Mouse (Mus musculus): Measurements from ENCODE around the gene Fstl3.

Fstl3 gene

DNA sequence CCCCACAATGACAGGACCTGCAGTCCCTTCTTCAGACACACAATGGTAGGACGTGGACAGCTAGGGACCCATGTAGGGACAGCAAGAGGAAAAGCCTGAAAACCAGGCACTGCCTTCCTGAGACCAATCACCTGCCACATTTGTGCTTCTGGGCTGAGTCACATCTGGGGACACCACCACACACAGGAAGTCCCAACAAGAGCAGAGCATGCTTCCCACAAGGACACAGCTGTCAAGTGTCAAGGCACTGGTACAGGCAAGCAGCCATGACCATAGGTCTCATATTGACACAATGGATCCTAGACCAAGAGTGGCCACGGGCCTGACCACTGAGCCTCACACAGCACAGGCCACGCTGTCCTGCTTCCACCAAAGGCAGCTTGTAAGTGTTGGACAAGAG is 14.2 kb upstream of the Fstl3 start:
- no peak for DNase-seq (ENCODE audit: low spot score in 2 of 2)

DNA sequence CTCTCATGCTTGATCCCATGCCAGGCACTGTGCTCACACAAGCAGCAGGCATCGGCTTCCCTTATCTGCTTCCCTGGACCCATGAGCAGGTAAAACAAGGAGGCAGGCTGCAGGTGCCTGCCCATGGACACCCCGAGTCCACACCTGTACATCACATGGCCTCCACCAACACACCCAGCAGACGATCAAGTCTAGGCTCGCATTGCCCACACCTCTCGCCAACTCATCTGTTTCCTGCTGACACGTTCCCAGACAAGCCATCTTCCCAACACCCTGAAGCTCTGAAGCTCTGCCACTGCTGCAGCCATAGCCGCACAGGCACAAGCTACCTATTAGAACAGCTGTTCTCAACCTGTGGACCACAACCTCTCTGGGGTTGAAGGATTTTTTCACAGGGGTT is 12.8 kb upstream of the Fstl3 start:
- no peak for DNase-seq (ENCODE audit: low spot score in 2 of 2)

DNA sequence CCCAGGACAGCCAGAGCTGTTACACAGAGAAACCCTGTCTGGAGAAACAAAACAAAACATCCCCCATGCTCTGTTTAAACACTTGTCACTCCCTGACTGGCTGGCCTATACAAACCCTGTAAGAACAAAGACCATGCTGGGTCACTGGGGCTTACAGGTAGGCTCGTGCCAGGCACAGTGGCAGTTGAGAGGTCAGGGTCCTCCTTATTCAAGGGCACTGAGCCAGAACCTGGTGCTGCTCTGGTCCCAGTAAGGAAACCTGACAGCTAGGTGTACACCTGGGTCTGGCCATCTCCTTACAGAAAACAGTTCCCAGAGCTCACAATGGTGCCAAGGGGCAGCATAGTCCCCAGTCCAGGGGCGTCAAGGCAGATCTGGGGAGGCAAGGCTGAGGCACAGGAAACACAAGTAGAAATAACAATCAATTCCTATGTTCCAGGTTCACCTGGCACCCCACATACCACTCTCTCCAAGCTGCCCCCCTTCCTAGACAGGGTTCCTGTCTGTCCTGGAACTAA is 11.8 kb upstream of the Fstl3 start:
- no peak for DNase-seq (ENCODE audit: low spot score in 2 of 2)

DNA sequence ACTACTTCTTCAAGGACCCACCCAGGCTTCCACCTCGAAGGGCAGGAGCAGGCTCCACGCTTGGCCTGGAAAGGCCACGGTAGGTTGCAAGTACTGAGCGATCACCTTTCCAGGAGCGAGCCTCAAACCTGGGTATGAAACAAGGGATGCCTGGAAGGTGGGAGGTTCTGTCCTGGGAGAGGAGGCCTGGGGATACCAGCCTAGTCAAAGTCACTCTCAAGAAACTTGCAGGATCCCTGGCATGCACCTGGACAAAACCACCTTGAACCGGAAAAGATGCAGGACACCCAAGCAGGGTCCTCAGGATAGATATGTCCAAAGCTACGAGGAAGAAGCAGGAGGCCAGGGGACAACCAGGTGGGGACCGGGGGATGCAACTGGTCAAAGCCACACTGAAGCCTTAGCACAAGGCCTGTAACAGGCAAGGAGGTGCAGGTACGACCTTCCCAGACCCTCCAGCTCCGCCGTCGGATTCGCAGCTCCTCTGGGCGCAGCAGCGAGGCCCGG is 11.0 kb upstream of the Fstl3 start:
- DNase-seq (ENCODE audit: low spot score in 2 of 2), result no peak

DNA sequence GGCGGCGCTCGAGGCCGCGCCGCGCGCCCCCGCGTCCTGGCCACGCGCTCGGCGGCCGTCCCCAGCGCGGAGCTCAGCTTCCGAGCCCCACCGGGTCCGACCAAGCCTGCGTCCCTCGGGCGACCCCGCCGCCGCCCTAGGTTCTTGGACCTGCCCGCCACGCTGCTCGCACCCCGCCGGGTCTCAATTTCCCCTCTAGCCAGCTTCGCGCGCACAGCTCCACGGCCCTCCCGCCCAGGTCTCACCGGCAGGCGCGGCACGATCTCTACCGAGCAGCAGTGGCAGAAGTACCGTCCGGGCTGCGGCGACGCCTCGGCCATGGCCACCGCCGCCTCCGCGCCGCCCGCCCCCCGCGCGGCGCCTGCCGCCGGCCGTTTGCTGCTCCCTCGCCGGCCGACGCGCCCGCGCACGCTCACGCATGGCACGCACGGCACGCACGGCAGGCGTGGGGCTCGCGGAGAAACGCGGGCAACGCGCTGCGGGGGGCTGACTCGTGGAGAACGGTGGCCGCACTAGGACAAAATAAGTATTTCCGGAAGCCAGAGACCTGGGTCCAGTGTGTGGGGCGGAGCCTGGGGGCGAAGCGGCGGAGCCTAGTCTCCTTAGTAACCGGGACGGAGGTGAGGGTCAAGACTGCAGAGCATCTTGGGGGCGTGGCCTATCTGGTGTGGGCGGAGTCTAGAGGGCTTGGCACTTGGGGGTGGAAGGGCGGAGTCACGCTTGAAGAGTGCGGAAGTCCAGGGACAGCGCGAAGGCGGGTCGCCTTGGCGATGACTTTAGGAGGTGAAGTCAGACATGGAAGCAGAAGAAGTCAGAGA is 10.4 kb upstream of the Fstl3 start, which contains the start of gene Rnf126:
Gene Rnf126 (minus strand): TSS at position 445 of the 818 bp plus-strand sequence.
- DNase-seq (ENCODE audit: low spot score in 2 of 2), result peak; percentile 98 to 99

DNA sequence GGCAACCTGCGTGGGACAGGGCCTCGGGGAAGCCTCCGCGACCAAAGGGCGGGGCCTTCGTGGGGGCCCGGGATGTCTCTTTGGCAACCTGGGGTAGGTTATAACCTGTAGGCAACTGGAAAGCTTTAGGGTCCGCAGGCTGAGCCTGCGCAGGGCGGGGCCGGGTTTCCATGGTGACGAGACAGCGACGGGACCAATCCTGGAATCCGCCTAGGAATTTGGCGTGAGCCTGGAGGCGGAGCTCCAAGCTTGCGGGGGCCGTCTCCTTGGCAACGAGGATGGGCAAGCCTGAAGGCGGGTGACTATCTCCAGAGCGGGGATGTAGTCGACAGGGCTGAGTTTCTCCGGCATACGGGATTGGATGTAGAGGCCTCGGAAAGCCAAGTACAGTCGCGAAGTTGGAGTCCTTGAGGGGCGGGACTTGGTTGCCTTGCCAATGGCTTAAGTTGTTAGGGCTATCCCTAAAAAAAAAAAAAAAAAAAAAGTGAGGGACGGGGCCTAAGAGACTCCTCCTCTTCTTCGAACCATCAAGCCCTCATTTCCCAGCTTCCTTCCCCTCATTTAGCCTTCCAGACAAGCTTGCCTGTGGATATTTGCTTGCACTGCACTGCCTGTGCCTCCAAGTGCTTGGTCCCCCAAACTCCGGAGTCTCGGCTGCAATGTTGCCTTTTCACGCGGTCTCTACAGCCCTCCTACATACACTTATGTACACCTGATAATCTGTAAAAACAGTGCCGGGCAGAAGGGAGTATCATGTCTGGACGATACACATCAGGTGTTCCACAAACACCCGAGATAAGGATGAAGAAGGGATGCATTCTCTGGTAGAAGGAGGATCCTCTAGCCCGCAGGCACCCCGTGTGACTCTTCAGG is 9.5 kb upstream of the Fstl3 start:
- peak; percentile 96 to 98 for DNase-seq (ENCODE audit: low spot score in 2 of 2)

DNA sequence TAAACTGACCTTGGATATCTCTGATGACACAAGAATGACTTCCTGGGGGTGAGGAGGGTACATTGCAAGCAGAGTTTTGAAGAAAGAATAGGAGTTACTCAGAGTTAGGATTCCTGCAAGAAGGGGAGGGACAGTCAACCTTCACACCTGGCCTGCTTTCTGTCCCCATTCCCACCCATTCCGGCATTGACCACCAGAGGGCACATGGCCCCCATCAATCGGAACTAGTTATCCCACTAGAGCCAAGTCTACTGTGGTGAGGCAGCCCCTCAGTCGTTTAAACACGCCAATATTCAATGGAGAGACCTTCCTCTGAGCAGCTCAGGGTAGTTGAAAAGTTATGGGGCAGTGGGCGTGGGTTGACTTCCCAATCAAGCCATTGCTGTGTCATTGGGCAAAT is 8.7 kb upstream of the Fstl3 start:
- peak; percentile 83 to 88 for DNase-seq (ENCODE audit: low spot score in 2 of 2)

DNA sequence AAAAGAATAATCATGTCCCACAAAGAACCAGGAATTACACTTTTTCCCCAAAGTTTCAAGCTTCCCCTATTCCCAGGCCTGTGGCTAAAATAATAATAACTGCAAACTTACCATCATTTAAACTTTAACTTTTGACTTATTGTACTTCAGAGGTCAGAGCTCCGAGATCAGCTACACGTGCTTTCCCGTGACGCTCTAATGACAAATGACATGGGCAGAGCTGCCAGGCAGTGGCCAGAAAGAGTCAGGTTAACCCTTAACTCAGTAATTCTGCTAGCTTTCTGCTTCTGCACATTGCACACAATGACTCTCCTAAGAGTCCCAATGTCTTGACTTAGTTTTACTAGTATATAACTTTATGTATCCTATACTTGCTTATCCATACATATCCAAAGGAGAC is 7.7 kb upstream of the Fstl3 start:
- no peak for DNase-seq (ENCODE audit: low spot score in 2 of 2)

DNA sequence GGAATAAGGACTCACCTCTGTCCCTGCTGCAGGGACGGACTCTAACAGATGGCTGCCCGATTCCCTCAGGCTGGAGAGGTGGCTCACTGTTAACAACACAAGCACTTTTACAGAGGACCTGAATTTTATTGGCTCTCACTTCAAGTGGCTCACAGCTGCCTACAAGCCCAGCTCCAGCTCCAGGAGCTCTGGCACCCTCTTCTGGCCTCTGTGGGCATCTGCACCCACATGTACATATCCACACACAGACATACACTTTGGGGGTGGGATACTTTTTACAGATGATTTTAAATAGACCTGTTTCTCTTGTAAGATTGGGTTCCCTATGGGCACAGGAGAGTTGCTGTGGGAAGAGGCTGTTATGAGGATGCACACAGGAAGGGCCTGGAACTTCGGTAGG is 4.8 kb upstream of the Fstl3 start:
- no peak for DNase-seq (ENCODE audit: low spot score in 2 of 2)

DNA sequence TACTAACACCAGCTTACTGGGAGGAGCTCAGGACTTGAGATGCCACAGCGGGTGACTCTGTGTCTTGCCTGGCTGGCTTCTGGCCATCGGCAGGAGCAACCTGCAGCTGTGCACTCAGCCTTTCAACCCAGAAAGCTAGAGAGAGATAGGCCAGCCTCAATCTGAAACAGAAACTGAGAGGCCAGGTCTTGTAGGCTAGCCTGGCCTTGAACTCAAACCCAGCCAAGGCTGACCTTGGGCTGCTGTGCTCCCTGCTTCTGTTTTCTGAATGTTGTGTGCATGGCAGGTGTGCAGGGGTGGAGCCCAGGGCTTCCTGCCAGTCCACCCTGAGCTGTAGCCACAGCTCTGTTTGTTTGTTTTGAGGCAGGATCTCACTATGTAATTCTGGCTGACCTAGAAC is 3.9 kb upstream of the Fstl3 start:
- DNase-seq (ENCODE audit: low spot score in 2 of 2), result no peak

DNA sequence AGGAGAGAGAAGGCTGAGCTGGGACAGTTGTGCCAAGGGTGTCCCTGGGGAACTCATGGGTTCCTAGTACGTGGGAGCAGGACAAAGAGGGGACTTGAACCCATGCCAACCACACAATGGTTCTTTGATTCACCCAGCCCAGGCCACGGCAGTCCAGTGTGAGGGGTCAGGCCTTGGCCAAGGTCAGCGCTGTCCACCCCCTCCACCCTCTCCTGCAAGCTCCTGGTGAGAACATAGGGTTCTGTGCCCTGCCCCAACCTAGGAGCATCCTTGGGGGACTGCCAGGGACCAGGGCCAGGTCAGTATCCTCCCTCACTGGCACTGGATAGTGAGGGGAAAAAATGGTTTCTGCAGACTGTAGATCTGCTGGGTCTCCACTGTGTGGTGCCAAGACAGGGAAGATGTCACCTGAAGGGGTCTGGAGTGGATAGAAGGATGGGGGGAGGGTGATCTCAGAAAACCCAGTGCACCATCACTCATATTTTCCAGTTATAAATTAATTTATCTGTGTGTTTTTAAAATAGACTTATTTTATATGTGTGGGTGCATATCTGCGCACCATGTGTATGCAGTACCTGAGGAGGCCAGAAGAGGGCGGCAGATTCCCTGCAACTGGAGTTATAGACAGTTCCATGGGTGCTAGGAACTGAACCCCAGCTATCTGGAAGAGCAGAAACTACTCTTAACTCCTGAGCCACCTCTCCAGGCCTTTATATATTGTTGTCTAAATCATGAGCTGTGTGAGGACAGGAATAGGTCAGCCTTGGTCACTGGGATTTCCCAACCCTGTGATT is 2.4 kb upstream of the Fstl3 start:
- no peak for DNase-seq (ENCODE audit: low spot score in 2 of 2)

DNA sequence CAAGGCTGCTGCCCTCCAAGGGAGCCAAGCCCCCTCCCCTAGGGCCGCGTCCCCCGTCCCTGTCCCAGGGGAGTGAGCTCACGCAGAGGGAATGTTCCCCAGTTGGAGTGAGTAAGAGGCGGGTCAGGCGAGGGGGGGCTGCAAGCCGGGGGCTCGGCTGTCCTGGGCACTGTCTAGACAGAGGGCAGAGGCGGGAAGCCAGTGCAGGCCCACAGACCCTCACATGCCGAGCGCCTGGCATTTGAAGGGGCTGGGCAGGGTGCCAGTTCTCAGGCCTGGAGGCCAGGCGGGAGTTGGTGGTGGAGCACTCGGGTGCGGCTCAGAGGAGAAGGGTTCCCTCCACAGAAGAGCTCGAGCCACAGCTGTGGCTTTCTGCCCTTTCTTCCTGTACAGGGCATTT is 934 bp downstream of the Fstl3 start:
- DNase-seq (ENCODE audit: low spot score in 2 of 2), result no peak

DNA sequence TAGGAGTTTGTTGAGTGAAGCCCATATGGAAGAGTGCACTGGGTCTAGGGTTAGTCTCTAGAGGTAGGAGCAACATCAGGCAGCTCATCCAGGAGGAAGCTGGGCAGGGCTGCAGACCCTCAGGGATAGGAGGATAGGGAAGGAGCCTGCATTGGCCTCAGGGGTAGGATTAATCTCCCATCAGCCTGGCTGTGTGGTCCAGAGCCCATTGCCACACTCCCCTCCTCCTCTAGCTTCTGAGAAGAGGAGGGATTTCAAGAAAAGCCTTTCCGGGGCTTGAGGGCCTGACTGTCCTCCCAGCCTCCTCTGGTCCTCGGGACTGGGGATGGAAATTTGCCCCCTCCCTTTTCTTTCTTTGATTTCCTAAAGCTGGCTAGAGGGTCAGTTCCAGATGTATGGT is 2.1 kb downstream of the Fstl3 start:
- no peak for DNase-seq (ENCODE audit: low spot score in 2 of 2)

DNA sequence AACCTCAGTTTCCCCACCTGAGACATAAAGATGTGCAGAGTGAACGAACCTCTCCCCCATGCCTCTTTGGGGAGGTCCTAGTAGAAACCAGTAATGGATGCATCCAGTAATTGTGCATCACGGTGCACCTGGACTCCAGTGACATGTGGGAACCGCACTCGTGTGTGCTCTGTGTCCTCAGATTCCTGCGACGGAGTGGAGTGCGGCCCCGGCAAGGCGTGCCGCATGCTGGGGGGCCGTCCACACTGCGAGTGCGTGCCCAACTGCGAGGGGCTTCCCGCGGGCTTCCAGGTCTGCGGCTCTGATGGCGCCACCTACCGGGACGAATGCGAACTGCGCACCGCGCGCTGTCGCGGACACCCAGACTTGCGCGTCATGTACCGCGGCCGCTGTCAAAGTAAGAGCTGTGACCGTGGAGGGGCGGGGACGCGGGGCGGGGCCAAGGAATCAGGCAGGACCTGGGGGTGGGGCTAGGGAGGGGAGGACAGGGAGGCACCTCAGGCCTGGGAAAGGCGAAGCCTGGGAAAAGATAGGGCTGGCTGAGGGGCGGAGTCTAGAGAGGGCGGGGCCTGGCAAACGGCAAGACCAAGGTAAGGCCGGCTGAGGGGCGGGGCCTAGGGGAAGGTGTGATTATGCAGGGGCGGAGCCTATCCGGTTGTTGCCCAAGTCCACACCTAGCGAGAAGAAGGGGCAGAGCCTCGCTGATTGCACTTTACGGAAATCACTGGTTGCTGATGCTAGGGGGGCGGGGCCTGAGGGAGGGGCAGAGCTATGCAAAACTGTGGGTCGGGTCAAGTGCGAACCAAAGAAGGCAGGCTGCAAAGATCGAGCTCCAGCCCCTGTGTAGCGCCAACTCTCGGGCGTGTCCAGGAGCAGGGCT is 3.0 kb downstream of the Fstl3 start:
- peak; percentile 94 to 98 for DNase-seq (ENCODE audit: low spot score in 2 of 2)

DNA sequence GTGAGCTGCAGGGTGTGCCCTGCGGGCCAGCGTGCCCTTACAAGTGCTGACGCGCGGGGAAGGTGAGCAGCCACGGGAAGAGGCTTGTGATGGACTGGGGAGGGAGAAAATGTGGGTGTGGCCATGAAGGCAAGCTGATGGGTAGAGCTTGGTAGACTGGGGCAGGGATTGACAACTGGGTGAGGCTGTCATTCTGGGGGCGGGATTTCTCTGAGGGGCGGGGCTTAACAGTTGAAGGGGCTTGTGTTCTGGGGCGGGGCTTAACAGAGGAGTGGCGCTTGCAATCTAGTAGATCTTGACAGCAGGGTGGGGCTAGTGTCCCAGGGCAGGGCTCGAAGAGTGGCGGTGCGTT is 3.6 kb downstream of the Fstl3 start:
- DNase-seq (ENCODE audit: low spot score in 2 of 2), result no peak

DNA sequence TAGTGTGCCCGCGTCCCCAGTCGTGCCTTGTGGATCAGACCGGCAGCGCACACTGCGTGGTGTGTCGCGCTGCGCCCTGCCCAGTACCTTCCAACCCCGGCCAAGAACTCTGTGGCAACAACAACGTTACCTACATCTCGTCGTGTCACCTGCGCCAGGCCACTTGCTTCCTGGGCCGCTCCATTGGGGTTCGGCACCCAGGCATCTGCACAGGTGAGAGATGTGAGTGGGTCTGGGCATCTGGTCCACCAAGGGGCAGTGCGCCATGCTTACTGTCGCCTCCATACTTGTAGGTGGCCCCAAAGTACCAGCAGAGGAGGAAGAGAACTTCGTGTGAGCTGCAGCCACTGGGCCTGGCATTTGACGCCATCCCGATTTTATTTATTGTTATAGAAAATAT is 4.1 kb downstream of the Fstl3 start:
- no peak for DNase-seq (ENCODE audit: low spot score in 2 of 2)

DNA sequence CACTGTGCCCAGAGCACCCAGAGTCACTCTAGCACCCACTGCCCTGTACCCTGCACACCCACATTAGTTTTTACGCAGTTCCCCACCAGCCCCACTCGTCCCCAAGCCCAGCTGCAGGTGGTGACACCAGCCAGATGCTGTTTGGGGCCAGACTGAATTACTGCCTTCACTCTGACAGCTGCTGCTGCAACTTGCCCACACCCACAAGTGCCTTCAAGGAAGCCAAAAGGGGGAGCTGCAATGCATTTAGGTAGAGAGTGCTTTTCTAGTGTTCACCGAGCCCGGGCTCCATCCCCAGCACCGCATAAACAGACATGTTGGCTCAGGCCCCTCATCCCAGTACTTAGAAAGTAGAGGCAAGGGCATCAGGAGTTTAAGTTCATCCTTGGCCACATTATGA is 4.9 kb downstream of the Fstl3 start:
- DNase-seq (ENCODE audit: low spot score in 2 of 2), result no peak

DNA sequence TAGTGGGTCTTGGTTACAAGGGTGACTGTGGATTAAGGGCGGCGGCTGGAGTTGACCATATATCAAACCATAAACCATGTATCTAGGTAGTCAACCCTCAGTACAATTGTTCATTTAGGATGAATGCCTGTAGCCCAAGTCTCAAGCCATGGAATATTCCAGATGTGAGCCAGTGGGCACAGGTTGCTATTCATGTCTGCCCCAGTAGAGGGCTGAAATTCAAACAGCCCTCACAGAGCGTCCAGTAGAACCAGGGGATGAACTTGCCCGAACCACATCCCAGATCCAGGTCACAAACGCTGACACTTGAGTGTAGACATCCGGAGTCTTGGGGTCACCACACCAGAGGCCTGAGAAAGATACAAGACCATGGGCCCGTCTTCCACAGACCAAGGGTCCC is 6.0 kb downstream of the Fstl3 start:
- no peak for DNase-seq (ENCODE audit: low spot score in 2 of 2)

DNA sequence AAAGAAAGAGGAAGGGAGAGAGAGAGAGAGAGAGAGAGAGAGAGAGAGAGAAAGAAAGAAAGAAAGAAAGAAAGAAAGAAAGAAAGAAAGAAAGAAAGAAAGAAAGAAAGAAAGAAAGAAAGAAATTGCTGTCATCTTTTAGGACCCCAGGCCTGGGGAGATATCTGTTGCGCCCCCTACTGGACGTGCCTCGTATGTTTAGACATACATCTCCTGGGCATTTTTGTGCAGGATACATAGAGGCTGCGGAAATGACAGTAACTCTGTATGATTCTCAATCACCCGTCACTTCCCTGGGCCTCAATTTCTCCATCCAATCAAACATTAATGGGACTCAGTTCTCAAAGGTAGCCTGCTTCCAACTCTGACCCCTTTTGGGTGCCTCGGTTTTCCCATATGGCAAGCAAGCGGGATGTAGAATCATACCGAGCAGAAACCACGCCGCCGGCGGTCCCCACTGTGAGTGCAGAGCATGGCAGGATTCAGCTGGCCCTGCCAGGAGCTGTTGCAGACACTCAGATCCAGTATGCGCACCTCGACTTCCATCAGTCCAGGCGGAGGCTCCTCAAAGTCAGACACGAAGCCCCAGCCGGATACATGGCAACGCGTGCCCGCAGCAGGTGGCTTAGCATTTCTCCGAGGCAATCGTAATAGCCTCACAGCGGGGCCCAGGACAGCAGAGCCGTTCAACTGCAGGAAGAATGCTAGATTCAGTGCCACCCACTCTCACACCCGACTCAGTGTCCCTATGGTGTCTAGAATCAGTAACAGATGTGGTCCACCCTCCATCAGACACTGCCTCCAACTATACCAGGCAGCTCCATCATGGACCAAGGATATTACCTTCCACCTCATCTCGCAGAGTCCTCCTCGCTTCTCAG is 7.1 kb downstream of the Fstl3 start:
- DNase-seq (ENCODE audit: low spot score in 2 of 2), result no peak

All from right cerebral cortex, adult 2 months (tissue).